Mouse (Mus musculus) neutrophil, adult 5-6 weeks (primary cell): ENCODE results near the gene Grhpr. TPM values are rescaled to one million over a fixed set of nuclear protein-coding genes. Genes with fewer than 3 reads are reported as not detected.
"Not testable (repeated sequence)": the region's sequence is repeated elsewhere in the genome, so short reads cannot be mapped to it uniquely, and the experiment has no call there.

Experiments used
- ATAC-seq: fragments of 151-379, 151-347 bp; 2 replicates; pipeline ENCODE4 v1.8.0; 2017; ENCODE audit warnings: mild to moderate bottlenecking, moderate TSS enrichment; ENCODE audit not compliant: insufficient number of reproducible peaks, poor library complexity, low FRiP score, severe bottlenecking; ENCODE audit errors: extremely low read depth
- total RNA-seq: library from RNA; stranded (forward); fragments of 200-1000 nt; gene quantifications from 2 replicates; pipeline ENCODE4 v1.2.3, GENCODE M21; 2017

Gene Grhpr
- total RNA-seq, 1 experiment from 2014 or later = 6.6 TPM

- no peak for ATAC-seq
Measured at GRCm38 (mm10) chr4:45010806-45011415, 29.7 kb downstream of the Grhpr start.

GRCm38 (mm10) chr4:45011581-45012104 is 30.4 kb downstream of the Grhpr start:
- no peak for ATAC-seq

GRCm38 (mm10) chr4:45012105-45012975 is 31.1 kb downstream of the Grhpr start, which contains the start of gene Zbtb5:
TSS of gene Zbtb5 (minus strand) at chr4:45012412.
- ATAC-seq = peak; percentile 89

DNA sequence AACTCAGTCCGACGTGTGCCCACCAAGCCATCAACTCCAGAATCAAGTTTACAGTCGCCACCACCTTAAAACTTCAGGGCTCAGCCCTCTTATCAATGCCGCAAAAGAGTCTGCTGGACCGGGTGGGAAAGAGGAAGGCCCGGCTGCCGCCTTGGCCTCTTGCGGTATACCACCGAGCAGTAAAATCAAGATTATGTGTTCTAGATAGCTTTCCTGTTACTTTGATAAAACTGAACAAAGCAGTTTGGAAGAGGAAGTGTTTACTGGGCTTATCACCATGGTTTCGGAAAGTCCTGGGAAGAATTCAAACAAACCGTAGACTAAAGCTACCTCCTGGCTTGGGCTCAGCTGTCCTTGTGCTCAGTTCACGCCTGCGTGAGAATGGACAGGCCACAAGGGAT is 31.8 kb downstream of the Grhpr start:
- ATAC-seq = no peak

DNA sequence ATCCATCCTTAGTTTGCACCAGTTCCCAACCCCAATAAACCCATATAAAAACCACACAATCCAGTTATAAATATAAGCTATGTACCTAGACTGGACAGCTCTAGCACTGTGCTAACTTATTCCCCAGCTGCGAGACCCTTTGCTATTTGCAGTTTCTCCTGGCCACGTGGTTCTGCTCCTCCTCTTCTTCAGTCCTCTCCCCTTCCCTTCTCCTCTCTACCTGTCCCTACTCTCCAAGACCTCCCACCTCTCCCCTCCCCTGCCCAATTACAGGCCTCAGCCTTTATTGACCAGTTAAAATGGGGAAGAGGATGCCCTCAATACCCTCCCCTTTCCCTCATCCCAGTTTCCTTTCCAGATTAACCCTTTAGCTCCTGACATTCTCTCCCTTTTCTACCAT is 32.3 kb downstream of the Grhpr start:
- no peak for ATAC-seq

GRCm38 (mm10) chr4:45015615-45016014 is 34.4 kb downstream of the Grhpr start:
- ATAC-seq = no peak

DNA sequence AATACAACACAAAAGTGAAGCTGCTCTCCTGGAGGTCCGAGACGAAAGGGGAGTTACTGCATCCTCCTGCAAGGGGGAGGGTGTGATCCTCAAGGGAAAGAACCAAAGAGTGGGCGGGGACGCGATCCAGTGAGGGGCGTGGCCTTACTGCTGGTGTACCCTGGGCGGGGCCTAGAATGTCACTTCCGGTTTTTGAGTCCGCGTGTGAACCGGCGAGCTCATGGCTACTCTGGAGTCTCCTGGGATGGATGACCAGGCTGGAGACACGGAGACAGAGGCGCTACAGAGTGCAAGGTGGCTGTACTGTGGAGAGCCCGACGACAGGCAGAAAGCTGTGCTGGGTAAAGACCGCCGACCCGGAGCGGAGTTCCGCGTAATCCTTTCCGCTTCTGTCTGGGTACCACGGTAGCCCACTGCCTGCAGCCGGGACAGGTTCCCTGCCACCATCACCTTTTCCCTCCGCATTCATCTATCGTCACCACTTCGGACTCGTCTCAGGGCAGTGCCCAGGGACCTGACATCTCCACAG is 37.3 kb downstream of the Grhpr start, which contains the start of gene Polr1e:
Gene Polr1e, plus strand, starts transcription at position 132 of the 529 bp plus-strand sequence.
- peak; percentile 91 for ATAC-seq

DNA sequence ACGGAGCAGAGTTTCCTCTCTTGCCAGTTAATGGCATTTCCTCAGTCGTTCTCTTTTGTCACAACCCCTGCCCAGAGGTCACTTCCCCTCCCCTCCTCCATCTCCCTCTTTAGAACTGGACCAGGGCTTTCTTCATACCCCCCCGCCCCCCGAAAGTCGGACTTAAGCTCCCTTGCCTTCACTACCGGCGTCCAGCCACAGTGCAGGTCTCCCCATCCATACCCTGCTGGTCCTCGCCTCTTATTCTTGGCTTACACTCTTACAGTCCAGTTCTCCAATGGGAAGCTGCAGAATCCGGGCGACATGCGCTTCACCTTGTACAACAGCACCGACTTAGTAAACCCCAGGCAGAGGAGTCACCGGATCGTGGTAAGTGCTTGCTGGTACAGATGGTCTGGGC is 37.8 kb downstream of the Grhpr start:
- ATAC-seq = no peak

DNA sequence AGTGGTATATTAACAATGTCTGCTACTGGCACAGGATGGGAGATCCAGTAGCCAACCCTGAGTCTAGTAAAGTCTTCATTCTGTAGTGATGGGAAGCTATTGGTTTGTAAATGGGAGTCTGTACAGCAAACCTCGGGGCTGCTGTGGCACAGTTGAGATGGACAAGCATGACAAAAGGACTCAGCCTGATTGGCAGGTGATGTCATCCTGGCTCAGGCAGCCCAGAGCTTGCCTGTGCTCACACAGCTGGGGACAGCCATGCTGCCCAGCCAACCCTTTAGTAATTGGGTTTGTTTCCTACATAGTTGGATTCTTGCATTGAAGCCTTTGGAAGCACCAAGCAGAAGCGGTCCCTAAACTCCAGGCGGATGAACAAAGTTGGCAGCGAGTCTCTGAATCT is 45.3 kb downstream of the Grhpr start:
- ATAC-seq = no peak

GRCm38 (mm10) chr4:45032586-45032985 is 51.4 kb downstream of the Grhpr start:
- no peak for ATAC-seq

DNA sequence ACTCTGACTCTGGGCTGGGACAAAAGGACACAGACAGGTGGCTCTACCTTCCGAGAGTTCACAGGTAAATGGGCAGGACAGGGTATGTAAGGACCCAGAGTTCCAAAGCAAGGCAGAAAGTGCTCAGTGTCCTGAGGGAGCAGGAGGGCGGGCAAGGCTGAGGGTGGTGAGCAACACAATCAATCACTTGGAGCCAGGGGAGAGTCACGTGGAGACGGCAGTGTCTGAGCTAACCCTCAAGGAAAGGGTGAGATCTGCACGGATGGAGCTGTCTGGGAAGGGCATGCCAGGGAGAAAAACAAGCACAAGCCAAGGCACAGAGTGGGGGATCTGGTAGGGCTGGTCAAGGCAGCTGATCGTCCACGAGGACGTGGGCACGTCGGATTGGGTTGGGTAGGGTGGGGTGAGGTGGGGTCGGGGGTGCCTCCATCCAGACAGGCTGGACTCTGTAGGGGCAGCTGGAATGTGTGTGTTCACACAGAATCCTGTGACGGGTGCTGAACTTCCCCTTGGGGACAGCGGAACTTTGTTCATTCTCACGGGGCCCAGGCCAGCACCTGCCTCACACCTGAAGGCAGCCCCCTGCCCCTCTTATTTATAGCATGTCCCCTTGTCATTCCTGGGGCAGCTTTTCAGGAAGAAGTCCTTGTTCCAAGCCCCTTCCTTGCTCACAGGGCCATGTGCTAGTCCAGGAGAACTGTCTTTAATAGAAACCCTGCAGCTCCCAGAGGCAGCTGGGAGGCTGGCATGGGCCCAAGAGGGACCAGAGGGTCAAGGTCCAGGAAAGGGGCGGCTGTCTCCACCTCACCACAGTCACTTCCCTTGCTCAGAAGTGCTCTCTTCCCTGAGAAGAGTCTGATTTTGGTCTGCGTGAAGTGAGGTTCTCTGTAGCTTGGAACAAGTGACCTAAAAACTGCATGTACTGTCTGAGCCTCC is 53.8 kb downstream of the Grhpr start:
- ATAC-seq = no peak

- no peak for ATAC-seq
Measured at GRCm38 (mm10) chr4:45036048-45036447, 54.9 kb downstream of the Grhpr start.

DNA sequence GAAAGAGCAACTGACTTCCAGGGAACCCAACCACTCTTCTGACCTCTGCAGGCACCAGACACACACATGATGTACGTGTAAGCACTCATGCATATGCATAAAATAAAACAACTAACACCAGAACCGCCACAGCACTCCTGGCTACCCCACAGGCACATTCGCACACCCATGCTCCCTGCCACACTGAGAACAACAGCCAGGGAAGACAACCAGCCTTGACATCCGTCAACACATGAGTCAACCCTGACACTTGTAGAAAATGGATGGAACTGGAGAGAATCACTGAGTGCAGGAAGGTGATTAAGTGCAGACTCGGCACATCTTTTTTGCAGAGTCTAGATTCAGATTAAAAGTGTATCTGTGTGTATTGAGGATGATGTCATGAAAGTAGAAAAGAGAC is 55.4 kb downstream of the Grhpr start:
- no peak for ATAC-seq

DNA sequence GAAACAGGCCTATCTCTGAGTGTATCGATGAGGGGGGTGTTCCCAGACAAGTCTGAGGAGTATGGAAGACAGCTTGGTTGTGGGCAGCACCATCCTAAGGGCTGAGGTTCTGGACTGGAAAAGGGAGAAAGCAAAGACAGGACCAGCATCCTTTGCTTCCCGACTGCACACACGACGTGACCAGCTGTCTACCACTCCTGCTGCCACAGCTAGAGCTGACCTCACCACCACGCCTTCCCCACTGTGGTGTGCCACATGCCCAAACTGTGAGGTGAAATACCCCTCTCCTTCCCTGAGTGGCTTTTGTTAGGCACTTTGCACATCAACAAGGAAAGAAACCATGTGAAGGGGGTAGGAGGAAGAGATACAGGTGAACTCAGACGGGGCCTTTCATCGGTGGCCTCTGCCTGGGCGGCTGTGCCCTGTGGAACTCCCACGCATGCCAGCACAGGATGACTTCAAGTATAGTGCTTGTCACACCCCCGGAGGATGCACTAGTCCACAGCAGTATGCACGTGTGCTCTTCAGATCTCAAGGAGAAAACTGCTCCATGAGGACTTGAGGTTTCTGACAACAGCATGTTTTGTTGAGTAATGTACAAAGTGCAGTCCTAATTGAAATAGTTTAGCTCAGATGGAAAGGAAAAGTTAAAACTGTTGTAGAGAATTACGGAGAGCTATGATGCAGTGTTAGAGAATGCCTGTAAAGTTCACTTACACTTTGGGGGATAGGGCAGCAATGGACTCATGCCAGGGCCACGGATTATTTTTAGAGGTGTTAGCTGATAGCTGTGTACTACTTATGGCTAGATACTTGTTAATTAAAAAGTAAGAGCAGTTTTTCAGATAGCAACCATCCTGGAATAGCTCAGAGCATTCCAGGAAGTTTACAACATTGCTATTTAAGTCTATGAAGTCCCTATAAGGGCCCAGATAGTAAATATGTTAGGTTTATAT is 56.5 kb downstream of the Grhpr start:
- ATAC-seq = no peak

- ATAC-seq = not testable (repeated sequence)
Measured at GRCm38 (mm10) chr4:45038879-45039278, 57.7 kb downstream of the Grhpr start.

DNA sequence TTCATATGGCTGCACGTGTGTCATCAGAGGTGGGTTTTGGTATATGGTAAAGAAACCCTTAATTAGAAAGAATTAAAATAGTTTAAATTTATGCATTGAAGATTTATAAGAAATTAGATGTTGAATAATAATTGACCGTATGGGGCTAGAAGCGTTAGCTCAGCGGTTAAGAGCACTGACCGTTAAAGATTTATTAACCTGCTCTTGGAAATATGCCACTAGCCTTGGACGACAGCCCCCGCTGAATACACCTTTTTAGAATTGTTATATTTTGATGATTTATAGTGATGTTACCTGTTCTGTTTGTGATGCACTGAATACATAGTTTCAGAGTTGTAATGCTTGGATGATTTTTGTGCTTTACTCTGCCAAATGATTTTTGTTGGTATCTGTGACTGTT is 58.4 kb downstream of the Grhpr start:
- not testable (repeated sequence) for ATAC-seq
